12 mouse cellular contexts compared by ENCODE assay signal in the genomic region with DNA sequence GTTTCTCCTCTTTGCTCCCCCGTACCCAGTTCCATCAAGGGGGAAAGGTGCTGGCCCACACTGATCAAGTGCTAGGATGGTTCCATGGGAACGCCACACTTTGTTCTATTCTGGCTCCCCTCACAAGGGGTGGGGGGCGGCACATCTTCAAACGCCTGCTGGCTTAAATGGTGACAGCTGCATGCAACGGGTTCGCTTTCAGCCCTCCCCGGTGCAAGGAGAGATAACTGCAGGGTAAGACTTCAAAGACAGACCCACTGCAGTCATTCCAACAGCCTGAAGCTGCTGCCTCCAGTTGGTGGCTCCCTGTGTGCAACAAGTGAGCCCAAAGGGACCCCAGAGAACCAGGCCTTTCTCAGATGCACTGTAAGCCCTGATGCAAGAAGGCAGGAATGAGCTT.
DNase-seq lines count a peak whose midpoint lies in the region; ATAC-seq and TF ChIP-seq lines count a peak whose summit lies in the region.
"Had no signal": no experiment of that assay in that cellular context is flagged by ENCODE, and none has a peak within 500 bp of the region (broad histone marks: within the 10 kb centered on the region; RNA-seq: fewer than 3 reads in every experiment).

No protein-coding gene starts in this region.

- H3K27me3 ChIP-seq in lung, embryonic 14.5 days (ENCODE audit: insufficient read depth, low read length), result no peaks in the 10 kb centered on the region
- H3K27me3 ChIP-seq in lung, postnatal 0 days (replicated peaks; ENCODE audit: insufficient read depth, low read length), result no peaks in the 10 kb centered on the region
- H3K27me3 ChIP-seq in limb, embryonic 10.5 days (ENCODE audit: low read depth, poor library complexity, severe bottlenecking), result peaks cover 11% of the 10 kb centered on the region; the same call in 1 of the 2 replicates
- H3K27me3 ChIP-seq: hindbrain, embryonic 15.5 days had no signal

- TF ChIP-seq EP300 in lung, postnatal 0 days (IDR thresholded peaks at IDR 0.05), result no peak

- 27% methylated on average over 7 of the region's 7 CpGs for WGBS in lung, embryonic 14.5 days
- 37% methylated on average over 7 of the region's 7 CpGs for WGBS in lung, postnatal 0 days
- 10% methylated on average over 7 of the region's 7 CpGs for WGBS in limb, embryonic 10.5 days

- no peaks in the 10 kb centered on the region for H3K36me3 ChIP-seq in lung, embryonic 14.5 days (ENCODE audit: insufficient read depth)
- no peaks in the 10 kb centered on the region for H3K36me3 ChIP-seq in lung, postnatal 0 days (ENCODE audit: insufficient read depth, low read length)
- H3K36me3 ChIP-seq in limb, embryonic 10.5 days, result no peaks in the 10 kb centered on the region
- H3K36me3 ChIP-seq: hindbrain, embryonic 15.5 days; midbrain, embryonic 12.5 days had no signal

- H3K4me3 ChIP-seq in lung, embryonic 14.5 days (ENCODE audit: low read depth, low read length), result no peak overlapping the region
- H3K4me3 ChIP-seq in lung, postnatal 0 days (ENCODE audit: low read depth, low read length), result no peak overlapping the region
- no peak overlapping the region for H3K4me3 ChIP-seq in limb, embryonic 10.5 days
- H3K4me3 ChIP-seq: erythroblast, embryonic 14.5 days; hindbrain, embryonic 15.5 days; midbrain, embryonic 12.5 days had no signal

- H3K9ac ChIP-seq in lung, embryonic 14.5 days, result no peak overlapping the region
- H3K9ac ChIP-seq in lung, postnatal 0 days (replicated peaks; ENCODE audit: low read depth), result no peak overlapping the region
- H3K9ac ChIP-seq: hindbrain, embryonic 15.5 days; midbrain, embryonic 12.5 days had no signal

- no peak overlapping the region for H3K27ac ChIP-seq in lung, embryonic 14.5 days (ENCODE audit: low read depth)
- no peak overlapping the region for H3K27ac ChIP-seq in lung, postnatal 0 days (ENCODE audit: low read length)
- peak overlapping the region; percentile 43; the same call in 1 of the 2 replicates for H3K27ac ChIP-seq in limb, embryonic 10.5 days
- H3K27ac ChIP-seq: hindbrain, embryonic 15.5 days; midbrain, embryonic 12.5 days had no signal

- no peak for TF ChIP-seq CTCF in lung, embryonic 14.5 days (IDR thresholded peaks at IDR 0.05; ENCODE audit: low read depth)
- no peak for TF ChIP-seq CTCF in lung, postnatal 0 days (IDR thresholded peaks at IDR 0.05)

- no peaks in the 10 kb centered on the region for H3K9me3 ChIP-seq in lung, embryonic 14.5 days (ENCODE audit: low read depth, low read length)
- H3K9me3 ChIP-seq in lung, postnatal 0 days (ENCODE audit: low read length), result no peaks in the 10 kb centered on the region
- no peaks in the 10 kb centered on the region for H3K9me3 ChIP-seq in limb, embryonic 10.5 days (replicated peaks)
- H3K9me3 ChIP-seq: hindbrain, embryonic 15.5 days; midbrain, embryonic 12.5 days had no signal

- ATAC-seq in lung, embryonic 14.5 days (ENCODE audit: insufficient read depth), result no peak
- no peak for ATAC-seq in lung, postnatal 0 days

- H3K4me1 ChIP-seq in lung, embryonic 14.5 days (ENCODE audit: insufficient read depth), result peaks cover 3% of the 10 kb centered on the region; the same call in 1 of the 2 replicates
- H3K4me1 ChIP-seq in lung, postnatal 0 days (ENCODE audit: insufficient read depth, low read depth, low read length), result no peaks in the 10 kb centered on the region
- peaks cover 21% of the 10 kb centered on the region for H3K4me1 ChIP-seq in limb, embryonic 10.5 days
- H3K4me1 ChIP-seq: hindbrain, embryonic 15.5 days had no signal

- peak; percentile 22 for DNase-seq in gastrocnemius, postnatal 25 days
- no peak for DNase-seq in gastrocnemius, adult 18-20 months (ENCODE audit: low spot score)
- peak; percentile 15 for DNase-seq in lung, embryonic 14.5 days
- DNase-seq in lung, postnatal 0 days (ENCODE audit: low spot score), result no peak
- DNase-seq in limb, embryonic 10.5 days (ENCODE audit: low spot score), result peak; percentile 40
- peak; percentile 86 for DNase-seq in thymus, postnatal 25 days
- no peak for DNase-seq in liver
- no peak for DNase-seq in frontal cortex, postnatal 36 days (ENCODE audit: low spot score in 2 of 2)
- DNase-seq: right cerebral cortex, postnatal 14 days had no signal

- no peak overlapping the region for H3K4me2 ChIP-seq in lung, embryonic 14.5 days
- H3K4me2 ChIP-seq in lung, postnatal 0 days (replicated peaks; ENCODE audit: low read depth, low read length), result no peak overlapping the region
- H3K4me2 ChIP-seq: hindbrain, embryonic 15.5 days; midbrain, embryonic 12.5 days had no signal

Comparison
In these comparisons a context has a peak if more than half of its experiments do, and no peak if none do; other contexts are left out.
1. DNase-seq: peak in gastrocnemius, postnatal 25 days (single experiment), lung, embryonic 14.5 days (single experiment), limb, embryonic 10.5 days (single experiment) and thymus, postnatal 25 days (single experiment); none in gastrocnemius, adult 18-20 months (single experiment), lung, postnatal 0 days (single experiment), liver (single experiment) and frontal cortex, postnatal 36 days (0 of 2).